Mouse (Mus musculus): ENCODE results near the gene Gcnt4. TPM values are rescaled to one million over a fixed set of nuclear protein-coding genes. Genes with fewer than 3 reads are reported as not detected.

The Gcnt4 gene
- total and polyA plus RNA-seq, 3 experiments = 0.11 TPM; not detected in 2

- TF ChIP-seq POLR2AphosphoS5 (IDR thresholded peaks at IDR 0.05; ENCODE audit: insufficient replicate concordance, low read depth, low read length) = no peak
- no peak for TF ChIP-seq GATA2 (IDR thresholded peaks at IDR 0.05; ENCODE audit: borderline replicate concordance, low read depth, low read length)
- H3K9me3 ChIP-seq (replicated peaks) = no peaks in the 10 kb centered on the region
- no peak for ATAC-seq (ENCODE audit: extremely low read depth, insufficient number of reproducible peaks, low FRiP score, poor library complexity, severe bottlenecking)
- H3K4me1 ChIP-seq (ENCODE audit: insufficient read depth, low read depth, low read length) = no peaks in the 10 kb centered on the region
- peaks cover 17% of the 10 kb centered on the region for H3K27me3 ChIP-seq (ENCODE audit: insufficient read depth, low read length)
- no peaks in the 10 kb centered on the region for H3K36me3 ChIP-seq (replicated peaks)
- DNase-seq (ENCODE audit: low spot score) = no peak
- H3K4me3 ChIP-seq (ENCODE audit: low read depth, low read length) = no peak overlapping the region
These were observed 59.0 kb downstream of the Gcnt4 start for GRCm38 (mm10) chr13:96983251-96984126.

GRCm38 (mm10) chr13:96984688-96985087, 60.2 kb downstream of the Gcnt4 start:
- no peak for ATAC-seq (ENCODE audit: extremely low read depth, insufficient number of reproducible peaks, low FRiP score, poor library complexity, severe bottlenecking)
- no peak overlapping the region for H3K4me3 ChIP-seq (ENCODE audit: low read depth, low read length)

GRCm38 (mm10) chr13:96985599-96986275, 61.2 kb downstream of the Gcnt4 start:
- no peaks in the 10 kb centered on the region for H3K4me1 ChIP-seq (ENCODE audit: insufficient read depth, low read depth, low read length)
- H3K27me3 ChIP-seq (ENCODE audit: insufficient read depth, low read length) = peaks cover 18% of the 10 kb centered on the region
- DNase-seq (ENCODE audit: low spot score) (no peak), ATAC-seq (ENCODE audit: extremely low read depth, insufficient number of reproducible peaks, low FRiP score, poor library complexity, severe bottlenecking) (no peak)
- no peaks in the 10 kb centered on the region for H3K9me3 ChIP-seq (replicated peaks)
- H3K36me3 ChIP-seq (replicated peaks) = no peaks in the 10 kb centered on the region
- no peak overlapping the region for H3K4me3 ChIP-seq (ENCODE audit: low read depth, low read length)
- TF ChIP-seq GATA2 (IDR thresholded peaks at IDR 0.05; ENCODE audit: borderline replicate concordance, low read depth, low read length) (no peak), CTCF (IDR thresholded peaks at IDR 0.05; ENCODE audit: low read depth, low read length) (no peak), GATA1 (IDR thresholded peaks at IDR 0.05; ENCODE audit: borderline replicate concordance, low read length) (no peak), POLR2AphosphoS5 (IDR thresholded peaks at IDR 0.05; ENCODE audit: insufficient replicate concordance, low read depth, low read length) (no peak), TAL1 (conservative IDR thresholded peaks at IDR 0.05; ENCODE audit: low read depth, low read length) (no peak)

More at GRCm38 (mm10) chr13:96984688-96985087, 60.2 kb downstream of the Gcnt4 start:
- no peak for DNase-seq (ENCODE audit: low spot score)
- H3K36me3 ChIP-seq (replicated peaks) = no peaks in the 10 kb centered on the region
- peaks cover 18% of the 10 kb centered on the region for H3K27me3 ChIP-seq (ENCODE audit: insufficient read depth, low read length)
- H3K9me3 ChIP-seq (replicated peaks) = no peaks in the 10 kb centered on the region
- TF ChIP-seq CTCF (IDR thresholded peaks at IDR 0.05; ENCODE audit: low read depth, low read length) = no peak
- TF ChIP-seq TAL1 (conservative IDR thresholded peaks at IDR 0.05; ENCODE audit: low read depth, low read length) = no peak
- no peak for TF ChIP-seq GATA2 (IDR thresholded peaks at IDR 0.05; ENCODE audit: borderline replicate concordance, low read depth, low read length)
- TF ChIP-seq POLR2AphosphoS5 (IDR thresholded peaks at IDR 0.05; ENCODE audit: insufficient replicate concordance, low read depth, low read length) = no peak
- no peak for TF ChIP-seq GATA1 (IDR thresholded peaks at IDR 0.05; ENCODE audit: borderline replicate concordance, low read length)
- no peaks in the 10 kb centered on the region for H3K4me1 ChIP-seq (ENCODE audit: insufficient read depth, low read depth, low read length)

- TF ChIP-seq POLR2AphosphoS5 (IDR thresholded peaks at IDR 0.05; ENCODE audit: insufficient replicate concordance, low read depth, low read length) = no peak
- TF ChIP-seq GATA1 (IDR thresholded peaks at IDR 0.05; ENCODE audit: borderline replicate concordance, low read length) = no peak
- no peak for TF ChIP-seq GATA2 (IDR thresholded peaks at IDR 0.05; ENCODE audit: borderline replicate concordance, low read depth, low read length)
- no peak for TF ChIP-seq TAL1 (conservative IDR thresholded peaks at IDR 0.05; ENCODE audit: low read depth, low read length)
- no peak for TF ChIP-seq CTCF (IDR thresholded peaks at IDR 0.05; ENCODE audit: low read depth, low read length)
- DNase-seq (ENCODE audit: low spot score) (no peak), ATAC-seq (ENCODE audit: extremely low read depth, insufficient number of reproducible peaks, low FRiP score, poor library complexity, severe bottlenecking) (no peak)
- H3K27me3 ChIP-seq (ENCODE audit: insufficient read depth, low read length) = peaks cover 10% of the 10 kb centered on the region
- H3K4me1 ChIP-seq (ENCODE audit: insufficient read depth, low read depth, low read length) = no peaks in the 10 kb centered on the region
- no peak overlapping the region for H3K4me3 ChIP-seq (ENCODE audit: low read depth, low read length)
- no peaks in the 10 kb centered on the region for H3K36me3 ChIP-seq (replicated peaks)
- H3K9me3 ChIP-seq (replicated peaks) = no peaks in the 10 kb centered on the region
These were observed 64.6 kb downstream of the Gcnt4 start for GRCm38 (mm10) chr13:96989129-96989528.

- Histone ChIP-seq H3K36me3 (replicated peaks) (no peaks in the 10 kb centered on the region), H3K9me3 (replicated peaks) (no peaks in the 10 kb centered on the region), H3K27me3 (ENCODE audit: insufficient read depth, low read length) (peaks cover 10% of the 10 kb centered on the region), H3K4me3 (ENCODE audit: low read depth, low read length) (no peak overlapping the region), H3K4me1 (ENCODE audit: insufficient read depth, low read depth, low read length) (no peaks in the 10 kb centered on the region)
- no peak for TF ChIP-seq POLR2AphosphoS5 (IDR thresholded peaks at IDR 0.05; ENCODE audit: insufficient replicate concordance, low read depth, low read length)
- ATAC-seq (ENCODE audit: extremely low read depth, insufficient number of reproducible peaks, low FRiP score, poor library complexity, severe bottlenecking) = no peak
- no peak for DNase-seq (ENCODE audit: low spot score)
These were observed 65.6 kb downstream of the Gcnt4 start for GRCm38 (mm10) chr13:96990045-96990444.

GRCm38 (mm10) chr13:96990561-96991265, 66.2 kb downstream of the Gcnt4 start:
- no peak for ATAC-seq (ENCODE audit: extremely low read depth, insufficient number of reproducible peaks, low FRiP score, poor library complexity, severe bottlenecking)
- peaks cover 6% of the 10 kb centered on the region for H3K27me3 ChIP-seq (ENCODE audit: insufficient read depth, low read length)

More at GRCm38 (mm10) chr13:96990561-96991265, 66.2 kb downstream of the Gcnt4 start:
- DNase-seq (ENCODE audit: low spot score) = no peak
- H3K4me1 ChIP-seq (ENCODE audit: insufficient read depth, low read depth, low read length) = no peaks in the 10 kb centered on the region
- TF ChIP-seq POLR2AphosphoS5 (IDR thresholded peaks at IDR 0.05; ENCODE audit: insufficient replicate concordance, low read depth, low read length) (no peak), GATA1 (IDR thresholded peaks at IDR 0.05; ENCODE audit: borderline replicate concordance, low read length) (no peak), TAL1 (conservative IDR thresholded peaks at IDR 0.05; ENCODE audit: low read depth, low read length) (no peak), CTCF (IDR thresholded peaks at IDR 0.05; ENCODE audit: low read depth, low read length) (no peak), GATA2 (IDR thresholded peaks at IDR 0.05; ENCODE audit: borderline replicate concordance, low read depth, low read length) (no peak)
- no peak overlapping the region for H3K4me3 ChIP-seq (ENCODE audit: low read depth, low read length)
- H3K36me3 ChIP-seq (replicated peaks) = no peaks in the 10 kb centered on the region
- H3K9me3 ChIP-seq (replicated peaks) = no peaks in the 10 kb centered on the region

Measured in G1E (cell line).